ENCODE assay signal across 14 mouse cellular contexts in genomic region chr12:86022282-86022984, GRCm38 (mm10). TPM values are rescaled to one million over a fixed set of nuclear protein-coding genes. Genes with fewer than 3 reads are reported as not detected.
DNase-seq lines count a peak whose midpoint lies in the region; ATAC-seq lines count a peak whose summit lies in the region.
"Had no signal": no experiment of that assay in that cellular context is flagged by ENCODE, and none has a peak within 500 bp of the region (broad histone marks: within the 10 kb centered on the region; RNA-seq: fewer than 3 reads in every experiment).

No protein-coding gene starts in this region.

- ATAC-seq in frontal cortex, adult (ENCODE audit: low TSS enrichment), result 0 out of 2 replicates have a peak, but pooled peaks have one; percentile 24
- ATAC-seq in hindbrain, embryonic 12.5 days (ENCODE audit: low FRiP score), result no peak
- no peak for ATAC-seq in embryonic facial prominence, embryonic 13.5 days (ENCODE audit: insufficient number of reproducible peaks, insufficient read depth, low FRiP score, low TSS enrichment, low read depth)
- ATAC-seq in limb, embryonic 11.5 days (ENCODE audit: insufficient number of reproducible peaks, low FRiP score, low TSS enrichment, low read depth), result peak; percentile 63
- no peak for ATAC-seq in midbrain, embryonic 14.5 days (ENCODE audit: low FRiP score, low TSS enrichment)
- ATAC-seq: forebrain, embryonic 16.5 days had no signal

- H3K9me3 ChIP-seq in hindbrain, embryonic 12.5 days (replicated peaks), result no peaks in the 10 kb centered on the region
- H3K9me3 ChIP-seq in hindbrain, embryonic 10.5 days, result no peaks in the 10 kb centered on the region
- no peaks in the 10 kb centered on the region for H3K9me3 ChIP-seq in embryonic facial prominence, embryonic 13.5 days
- H3K9me3 ChIP-seq in limb, embryonic 11.5 days (ENCODE audit: control insufficient read depth, low read length), result no peaks in the 10 kb centered on the region
- H3K9me3 ChIP-seq in midbrain, embryonic 14.5 days (ENCODE audit: control insufficient read depth, low read length), result no peaks in the 10 kb centered on the region
- H3K9me3 ChIP-seq: midbrain, embryonic 12.5 days; neural tube, embryonic 15.5 days had no signal

- H3K36me3 ChIP-seq in hindbrain, embryonic 12.5 days, result no peaks in the 10 kb centered on the region
- H3K36me3 ChIP-seq in hindbrain, embryonic 10.5 days, result peaks cover 5% of the 10 kb centered on the region; the same call in 1 of the 2 replicates
- no peaks in the 10 kb centered on the region; the same call in 1 of the 2 replicates for H3K36me3 ChIP-seq in embryonic facial prominence, embryonic 13.5 days
- H3K36me3 ChIP-seq in limb, embryonic 11.5 days (ENCODE audit: control insufficient read depth, insufficient read depth, low read length), result no peaks in the 10 kb centered on the region
- no peaks in the 10 kb centered on the region for H3K36me3 ChIP-seq in midbrain, embryonic 14.5 days (ENCODE audit: control insufficient read depth, insufficient read depth, low read length)
- H3K36me3 ChIP-seq: neural tube, embryonic 15.5 days had no signal

- H3K4me1 ChIP-seq in hindbrain, embryonic 12.5 days, result peaks cover 13% of the 10 kb centered on the region; the same call in 1 of the 2 replicates
- no peaks in the 10 kb centered on the region for H3K4me1 ChIP-seq in hindbrain, embryonic 10.5 days (replicated peaks)
- H3K4me1 ChIP-seq in embryonic facial prominence, embryonic 13.5 days, result peaks cover 51% of the 10 kb centered on the region
- H3K4me1 ChIP-seq in limb, embryonic 11.5 days (ENCODE audit: control insufficient read depth, insufficient read depth, low read length), result peaks cover 30% of the 10 kb centered on the region
- H3K4me1 ChIP-seq in midbrain, embryonic 14.5 days (ENCODE audit: control insufficient read depth, insufficient read depth, low read length), result no peaks in the 10 kb centered on the region

- DNase-seq in frontal cortex, postnatal 36 days (ENCODE audit: low spot score in 2 of 2), result no peak
- DNase-seq in hindbrain, embryonic 10.5 days (ENCODE audit: low spot score), result no peak
- DNase-seq in limb, embryonic 11.5 days (ENCODE audit: low spot score), result peak; percentile 32
- no peak for DNase-seq in spleen, adult 12 weeks (ENCODE audit: low spot score)
- DNase-seq in midbrain, embryonic 14.5 days, result no peak
- DNase-seq: kidney, adult 18-20 months; thymus, adult 2 months had no signal

- peak overlapping the region; percentile 44 for H3K27ac ChIP-seq in hindbrain, embryonic 12.5 days
- H3K27ac ChIP-seq in hindbrain, embryonic 10.5 days, result no peak overlapping the region
- peak overlapping the region; percentile 81 for H3K27ac ChIP-seq in embryonic facial prominence, embryonic 13.5 days
- H3K27ac ChIP-seq in limb, embryonic 11.5 days (replicated peaks; ENCODE audit: low read depth, low read length), result peak overlapping the region; percentile 61
- H3K27ac ChIP-seq in midbrain, embryonic 14.5 days (replicated peaks; ENCODE audit: low read depth, low read length), result no peak overlapping the region
- H3K27ac ChIP-seq: hindbrain, embryonic 14.5 days; midbrain, embryonic 12.5 days; neural tube, embryonic 15.5 days had no signal

- no peak overlapping the region for H3K4me3 ChIP-seq in hindbrain, embryonic 12.5 days
- H3K4me3 ChIP-seq in hindbrain, embryonic 10.5 days, result no peak overlapping the region
- H3K4me3 ChIP-seq in embryonic facial prominence, embryonic 13.5 days, result no peak overlapping the region
- no peak overlapping the region for H3K4me3 ChIP-seq in limb, embryonic 11.5 days (ENCODE audit: low read depth, low read length)
- no peak overlapping the region for H3K4me3 ChIP-seq in midbrain, embryonic 14.5 days (replicated peaks; ENCODE audit: low read depth, low read length)
- H3K4me3 ChIP-seq: midbrain, embryonic 12.5 days; neural tube, embryonic 15.5 days had no signal

- H3K9ac ChIP-seq in hindbrain, embryonic 12.5 days, result no peak overlapping the region
- H3K9ac ChIP-seq in embryonic facial prominence, embryonic 13.5 days, result no peak overlapping the region
- no peak overlapping the region for H3K9ac ChIP-seq in limb, embryonic 11.5 days (ENCODE audit: low read length)
- no peak overlapping the region for H3K9ac ChIP-seq in midbrain, embryonic 14.5 days (replicated peaks; ENCODE audit: low read length)
- H3K9ac ChIP-seq: hindbrain, embryonic 14.5 days; midbrain, embryonic 12.5 days; neural tube, embryonic 15.5 days had no signal

- H3K4me2 ChIP-seq in hindbrain, embryonic 12.5 days (replicated peaks), result no peak overlapping the region
- H3K4me2 ChIP-seq in embryonic facial prominence, embryonic 13.5 days, result no peak overlapping the region
- H3K4me2 ChIP-seq in limb, embryonic 11.5 days (ENCODE audit: low read depth, severe bottlenecking), result no peak overlapping the region
- no peak overlapping the region for H3K4me2 ChIP-seq in midbrain, embryonic 14.5 days (ENCODE audit: low read length)
- H3K4me2 ChIP-seq: hindbrain, embryonic 14.5 days; midbrain, embryonic 12.5 days; neural tube, embryonic 15.5 days had no signal

- 77% methylated on average over 9 of the region's 9 CpGs for WGBS in hindbrain, embryonic 12.5 days
- WGBS in hindbrain, embryonic 10.5 days, result 83% methylated on average over 9 of the region's 9 CpGs
- 45% methylated on average over 9 of the region's 9 CpGs for WGBS in embryonic facial prominence, embryonic 13.5 days
- WGBS in limb, embryonic 11.5 days, result 36% methylated on average over 9 of the region's 9 CpGs
- 86% methylated on average over 9 of the region's 9 CpGs for WGBS in midbrain, embryonic 14.5 days

- H3K27me3 ChIP-seq in hindbrain, embryonic 12.5 days, result no peaks in the 10 kb centered on the region
- H3K27me3 ChIP-seq in hindbrain, embryonic 10.5 days (ENCODE audit: insufficient read depth, poor library complexity, severe bottlenecking), result no peaks in the 10 kb centered on the region
- H3K27me3 ChIP-seq in embryonic facial prominence, embryonic 13.5 days, result no peaks in the 10 kb centered on the region
- H3K27me3 ChIP-seq in limb, embryonic 11.5 days (ENCODE audit: control insufficient read depth, insufficient read depth, low read length), result no peaks in the 10 kb centered on the region
- no peaks in the 10 kb centered on the region for H3K27me3 ChIP-seq in midbrain, embryonic 14.5 days (ENCODE audit: control insufficient read depth, insufficient read depth, low read length)
- H3K27me3 ChIP-seq: midbrain, embryonic 12.5 days; neural tube, embryonic 15.5 days had no signal

RNA-seq across cellular contexts. Expression of gene Tgfb3, which starts 56.4 kb away (rescaled TPM):
- 19.9 and 24.6 TPM in 2 replicates for polyA plus RNA-seq in hindbrain, embryonic 12.5 days (2016; fragmentation: Nextera tagmentation; extraction: Ambion mirVana)
- 7.0 and 8.4 TPM in 2 replicates for polyA plus RNA-seq in hindbrain, embryonic 10.5 days (2016; fragmentation: Nextera tagmentation; extraction: Ambion mirVana)
- 43.1 and 48.0 TPM in 2 replicates for polyA plus RNA-seq in embryonic facial prominence, embryonic 13.5 days (2015; fragmentation: Nextera tagmentation; extraction: Ambion mirVana)
- 20.3 and 20.8 TPM in 2 replicates for polyA plus RNA-seq in limb, embryonic 11.5 days (2014; fragmentation: Nextera tagmentation; extraction: Ambion mirVana)
- polyA plus RNA-seq in midbrain, embryonic 14.5 days (2014; fragmentation: Nextera tagmentation; extraction: Ambion mirVana), result 1.3 and 2.1 TPM in 2 replicates

RNA-seq across cellular contexts. Expression of gene Ift43, which starts 59.9 kb away (rescaled TPM):
- polyA plus RNA-seq in hindbrain, embryonic 12.5 days (2016; fragmentation: Nextera tagmentation; extraction: Ambion mirVana), result 83.4 and 90.1 TPM in 2 replicates
- polyA plus RNA-seq in hindbrain, embryonic 10.5 days (2016; fragmentation: Nextera tagmentation; extraction: Ambion mirVana), result 86.4 and 94.1 TPM in 2 replicates
- 80.3 and 90.9 TPM in 2 replicates for polyA plus RNA-seq in embryonic facial prominence, embryonic 13.5 days (2015; fragmentation: Nextera tagmentation; extraction: Ambion mirVana)
- polyA plus RNA-seq in limb, embryonic 11.5 days (2014; fragmentation: Nextera tagmentation; extraction: Ambion mirVana), result 72.4 and 81.3 TPM in 2 replicates
- 51.6 and 57.5 TPM in 2 replicates for polyA plus RNA-seq in midbrain, embryonic 14.5 days (2014; fragmentation: Nextera tagmentation; extraction: Ambion mirVana)

Comparison
In these comparisons a context has a peak if more than half of its experiments do, and no peak if none do; other contexts are left out.
1. H3K27ac ChIP-seq: peak in hindbrain, embryonic 12.5 days (single experiment), embryonic facial prominence, embryonic 13.5 days (single experiment) and limb, embryonic 11.5 days (single experiment); none in hindbrain, embryonic 10.5 days (single experiment) and midbrain, embryonic 14.5 days (single experiment).
2. ATAC-seq: peak in frontal cortex, adult (single experiment) and limb, embryonic 11.5 days (single experiment); none in hindbrain, embryonic 12.5 days (single experiment), embryonic facial prominence, embryonic 13.5 days (single experiment) and midbrain, embryonic 14.5 days (single experiment).